Mouse (Mus musculus): ENCODE measurements around the gene Rhox3a2.
"Not testable (repeated sequence)": the region's sequence is repeated elsewhere in the genome, so short reads cannot be mapped to it uniquely, and the experiment has no call there.

GRCm38 (mm10) chrX:37411767-37412166 is 31.9 kb downstream of the Rhox3a2 start, which contains the start of gene Rhox2b:
- not testable (repeated sequence) for TF ChIP-seq POLR2A (IDR thresholded peaks at IDR 0.05; ENCODE audit: low read depth, low read length); CTCF (IDR thresholded peaks at IDR 0.05; ENCODE audit: borderline replicate concordance, insufficient read depth, low read length)
